Mouse (Mus musculus): ENCODE measurements around the gene Las1l.
A peak's percentile ranks its signal among the peaks of the same experiment; 100 is the strongest.

- TF ChIP-seq CTCF (IDR thresholded peaks at IDR 0.05; ENCODE audit: borderline replicate concordance, extremely low read depth, insufficient read depth, insufficient read length) (no peak), POLR2A (IDR thresholded peaks at IDR 0.05; ENCODE audit: borderline replicate concordance, extremely low read depth, insufficient read depth, insufficient read length, poor library complexity, severe bottlenecking) (peak; percentile 33; the same call in 1 of the 2 replicates)
These were observed at the start of gene Las1l for GRCm38 (mm10) chrX:95956497-95957293.

Measured in brain, embryonic 14.5 days (tissue).